Mouse (Mus musculus) myocyte (in vitro differentiated cells): ENCODE results near the gene Tcp11. TPM values are rescaled to one million over a fixed set of nuclear protein-coding genes. Genes with fewer than 3 reads are reported as not detected.

Experiments
- H3K27me3 ChIP-seq: one replicate; pipeline ENCODE4 v1.6.1; 2011; ENCODE audit not compliant: control insufficient read depth, insufficient read depth, insufficient read length
- H3K36me3 ChIP-seq: one replicate; pipeline ENCODE4 v1.6.1; 2011; ENCODE audit not compliant: control insufficient read depth, insufficient read depth
- H3K4me2 ChIP-seq: one replicate; pipeline ENCODE4 v1.6.1; 2011; ENCODE audit warnings: low read depth, control low read depth
- H3K4me3 ChIP-seq: one replicate; pipeline ENCODE4 v1.5.1; 2011; ENCODE audit warnings: mild to moderate bottlenecking, control low read depth, moderate library complexity
- H3K79me2 ChIP-seq: one replicate; pipeline ENCODE4 v1.6.1; 2011; ENCODE audit not compliant: control insufficient read depth, insufficient read depth
- H3ac ChIP-seq: one replicate; pipeline ENCODE4 v1.6.1; 2011; ENCODE audit not compliant: control insufficient read depth, insufficient read length
- CEBPB ChIP-seq: IDR thresholded peaks from 2 replicates; pipeline ENCODE4 v1.6.1; 2011; ENCODE audit warnings: mild to moderate bottlenecking, moderate library complexity; ENCODE audit not compliant: poor library complexity, insufficient read depth, severe bottlenecking
- E2F4 ChIP-seq: IDR thresholded peaks from one replicate; pipeline ENCODE4 v1.6.1; 2011; ENCODE audit warnings: mild to moderate bottlenecking, control low read depth, moderate library complexity; ENCODE audit not compliant: insufficient read depth
- MAX ChIP-seq: IDR thresholded peaks from one replicate; pipeline ENCODE4 v1.6.1; 2011; ENCODE audit warnings: low read depth, mild to moderate bottlenecking, control low read depth
- MYOD1 ChIP-seq, 3 experiments: IDR thresholded peaks; one replicate each; pipeline ENCODE4 v1.6.1; 2011; ENCODE audit warnings: control low read depth in 2 of 3, low read depth in 2 of 3, mild to moderate bottlenecking in 2 of 3, moderate library complexity in 1 of 3; ENCODE audit not compliant: insufficient read length in 2 of 3, control insufficient read depth in 1 of 3
- MYOG ChIP-seq, 3 experiments: IDR thresholded peaks; one replicate each; pipeline ENCODE4 v1.6.1; 2011; ENCODE audit warnings: control low read depth in 2 of 3, low read depth in 2 of 3, mild to moderate bottlenecking in 2 of 3; ENCODE audit not compliant: insufficient read length in 2 of 3, control insufficient read depth in 1 of 3, insufficient read depth in 1 of 3
- POLR2A ChIP-seq: IDR thresholded peaks from one replicate; pipeline ENCODE4 v1.6.1; 2011; ENCODE audit warnings: low read depth, mild to moderate bottlenecking, control low read depth, moderate library complexity; ENCODE audit not compliant: insufficient read length
- POLR2AphosphoS2 ChIP-seq: IDR thresholded peaks from one replicate; pipeline ENCODE4 v1.6.1; 2011; ENCODE audit warnings: low read depth, control low read depth; ENCODE audit not compliant: insufficient read length
- REST ChIP-seq: IDR thresholded peaks from one replicate; pipeline ENCODE4 v1.6.1; 2011; ENCODE audit warnings: mild to moderate bottlenecking, control low read depth, moderate library complexity; ENCODE audit not compliant: insufficient read depth, insufficient read length
- SRF ChIP-seq: IDR thresholded peaks from one replicate; pipeline ENCODE4 v1.6.1; 2011; ENCODE audit warnings: low read depth; ENCODE audit not compliant: control insufficient read depth, insufficient read length
- TCF12 ChIP-seq: IDR thresholded peaks from one replicate; pipeline ENCODE4 v1.6.1; 2011; ENCODE audit warnings: mild to moderate bottlenecking, control low read depth; ENCODE audit not compliant: poor library complexity, insufficient read depth, severe bottlenecking
- TCF3 ChIP-seq: IDR thresholded peaks from one replicate; pipeline ENCODE4 v1.6.1; 2011; ENCODE audit warnings: low read depth, control low read depth; ENCODE audit not compliant: insufficient read length
- USF1 ChIP-seq: IDR thresholded peaks from one replicate; pipeline ENCODE4 v1.6.1; 2011; ENCODE audit warnings: low read depth, mild to moderate bottlenecking, control low read depth, moderate library complexity
- polyA plus RNA-seq: library from polyadenylated mRNA; unstranded; fragments of >200 nt; fragmentation: generic; extraction: Trizol; gene quantifications from one replicate; pipeline ENCODE4 v1.2.1, GENCODE M21; 2012; ENCODE audit warnings: missing spikeins

Tcp11 gene
- polyA plus RNA-seq, 1 experiment, result not detected

- TF ChIP-seq MYOD1 (IDR thresholded peaks at IDR 0.05; ENCODE audit: control insufficient read depth in 1 of 3, insufficient read length in 2 of 3, low read depth in 2 of 3) (no peak), CEBPB (no peak), SRF (no peak)
- peaks cover 14% of the 10 kb centered on the region for H3K27me3 ChIP-seq
- H3K4me3 ChIP-seq, result no peak overlapping the region
- no peaks in the 10 kb centered on the region for H3K79me2 ChIP-seq
- H3K4me2 ChIP-seq, result no peak overlapping the region
- H3ac ChIP-seq, result no peak overlapping the region
- no peaks in the 10 kb centered on the region for H3K36me3 ChIP-seq
Observed at GRCm38 (mm10) chr17:28120460-28120859, 40.0 kb upstream of the Tcp11 start.

DNA sequence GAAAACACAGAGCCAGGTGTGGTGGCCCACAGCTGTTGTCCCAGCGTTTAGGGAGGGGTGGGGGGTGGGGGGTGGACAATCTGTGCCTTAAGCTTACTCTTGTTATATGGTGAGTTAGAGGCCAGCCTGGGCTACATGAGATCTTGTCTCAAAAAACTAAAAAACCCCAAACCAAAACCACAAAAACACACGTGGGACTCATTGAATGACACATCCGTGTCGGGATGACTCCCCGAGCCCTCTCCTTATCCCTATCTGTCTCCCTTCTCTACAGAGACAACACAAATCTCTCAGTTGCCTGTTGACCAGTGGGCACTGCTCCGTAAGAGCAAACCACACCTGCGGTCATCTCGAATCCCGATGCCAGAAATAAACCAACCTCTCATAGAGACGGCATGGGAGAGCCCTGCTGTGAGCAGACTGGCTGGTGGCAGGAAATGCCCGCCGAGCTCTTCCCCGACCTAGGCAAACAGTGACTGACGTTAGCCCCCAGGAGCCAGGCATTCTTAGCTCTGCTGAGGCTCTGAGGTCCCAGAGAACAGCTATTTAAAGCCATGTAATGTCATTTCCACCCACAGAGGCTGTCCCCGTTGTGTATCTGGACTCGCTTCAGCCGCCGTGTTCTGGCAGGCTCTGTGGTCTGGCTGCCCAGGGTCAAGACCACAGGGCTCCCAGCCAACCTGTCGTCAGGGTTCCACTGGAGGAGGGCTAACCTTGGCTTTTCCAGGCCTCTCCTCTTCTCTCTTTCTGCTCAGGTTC lies 37.2 kb upstream of the Tcp11 start:
- H3K4me2 ChIP-seq, result peak overlapping the region; percentile 38
- H3K27me3 ChIP-seq, result peaks cover 6% of the 10 kb centered on the region
- no peaks in the 10 kb centered on the region for H3K36me3 ChIP-seq
- H3ac ChIP-seq, result no peak overlapping the region
- TF ChIP-seq MYOG (IDR thresholded peaks at IDR 0.05; ENCODE audit: control insufficient read depth in 1 of 3, insufficient read depth in 1 of 3, insufficient read length in 2 of 3, low read depth in 2 of 3) (peak in 1 of 3 experiments; percentile 1), SRF (no peak), USF1 (no peak), POLR2AphosphoS2 (no peak)
- H3K4me3 ChIP-seq, result no peak overlapping the region
- no peaks in the 10 kb centered on the region for H3K79me2 ChIP-seq

DNA sequence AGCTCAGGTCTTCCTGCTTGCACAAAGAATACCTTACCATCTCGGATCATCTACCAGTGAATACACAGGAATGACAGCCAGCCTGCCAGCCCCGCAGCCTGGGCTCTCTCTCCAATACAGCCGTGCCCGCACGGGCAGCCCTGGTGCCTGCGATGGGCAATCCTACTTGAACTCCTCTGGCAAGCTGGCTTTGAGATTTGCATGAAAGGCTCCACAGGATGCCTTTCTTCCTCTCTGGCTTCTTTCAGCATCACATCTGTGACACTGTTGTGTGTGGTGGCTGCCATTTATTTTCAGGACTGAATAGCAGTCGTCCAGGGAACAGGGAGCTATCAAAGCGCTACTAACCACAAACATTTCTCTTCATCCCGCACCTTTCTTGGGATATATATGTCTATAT lies 35.9 kb upstream of the Tcp11 start:
- H3ac ChIP-seq, result no peak overlapping the region
- H3K36me3 ChIP-seq, result no peaks in the 10 kb centered on the region
- H3K4me3 ChIP-seq, result no peak overlapping the region
- no peaks in the 10 kb centered on the region for H3K79me2 ChIP-seq
- H3K4me2 ChIP-seq, result no peak overlapping the region
- peaks cover 6% of the 10 kb centered on the region for H3K27me3 ChIP-seq
- TF ChIP-seq SRF (no peak), USF1 (no peak), E2F4 (no peak), MAX (no peak), POLR2A (no peak), MYOD1 (IDR thresholded peaks at IDR 0.05; ENCODE audit: control insufficient read depth in 1 of 3, insufficient read length in 2 of 3, low read depth in 2 of 3) (no peak), REST (no peak), TCF12 (no peak)

DNA sequence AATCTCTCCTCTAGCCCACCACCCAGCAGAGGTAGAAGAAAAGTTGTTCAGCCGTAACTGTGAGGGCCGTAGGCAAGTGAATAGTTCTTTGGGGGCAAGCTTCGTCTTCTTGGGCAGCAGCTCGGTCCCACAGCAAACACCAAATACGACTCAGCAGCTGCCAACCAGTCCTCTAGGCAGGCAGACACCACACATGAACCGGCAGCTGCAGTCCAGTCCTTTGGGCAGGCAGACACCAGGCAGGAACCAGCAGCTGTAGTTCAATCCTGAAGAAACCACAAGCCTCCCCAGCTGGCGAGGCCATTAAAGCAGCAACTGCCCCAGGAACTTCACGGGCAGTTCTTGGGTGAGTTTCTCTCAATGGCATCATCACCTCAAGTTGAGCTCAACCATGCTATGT lies 31.8 kb upstream of the Tcp11 start:
- Histone ChIP-seq H3K4me2 (no peak overlapping the region), H3K27me3 (peaks cover 22% of the 10 kb centered on the region), H3K4me3 (no peak overlapping the region), H3K79me2 (no peaks in the 10 kb centered on the region), H3ac (no peak overlapping the region), H3K36me3 (no peaks in the 10 kb centered on the region)
- TF ChIP-seq USF1 (no peak), POLR2A (no peak), POLR2AphosphoS2 (no peak), MYOD1 (IDR thresholded peaks at IDR 0.05; ENCODE audit: control insufficient read depth in 1 of 3, insufficient read length in 2 of 3, low read depth in 2 of 3) (peak in 2 of 3 experiments; percentile 73 to 79), MYOG (IDR thresholded peaks at IDR 0.05; ENCODE audit: control insufficient read depth in 1 of 3, insufficient read depth in 1 of 3, insufficient read length in 2 of 3, low read depth in 2 of 3) (peak; percentile 26 to 82 (median 74)), TCF3 (peak; percentile 57), SRF (no peak), TCF12 (peak; percentile 10)

DNA sequence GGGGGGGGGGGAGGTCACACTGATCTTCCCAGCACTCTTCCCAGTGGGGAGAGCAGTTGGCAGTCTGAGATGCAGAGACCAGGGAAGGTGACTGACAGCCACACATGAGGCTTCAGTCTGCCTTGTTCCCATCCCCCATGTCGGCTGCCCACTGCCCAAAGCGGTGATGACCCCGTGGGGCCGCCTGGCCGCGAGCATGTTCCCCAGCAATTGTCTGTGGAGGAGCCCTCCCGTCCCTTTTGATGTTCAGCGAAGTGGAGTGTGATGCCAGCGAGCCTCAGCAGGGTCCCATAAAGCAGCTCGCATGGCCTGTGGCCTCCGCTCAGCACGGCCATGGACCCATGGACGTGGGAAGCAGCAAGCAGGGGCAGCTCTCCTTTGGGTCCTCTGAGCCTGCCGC lies 26.8 kb upstream of the Tcp11 start:
- Histone ChIP-seq H3K4me3 (no peak overlapping the region), H3K36me3 (no peaks in the 10 kb centered on the region), H3K4me2 (no peak overlapping the region), H3ac (no peak overlapping the region), H3K79me2 (no peaks in the 10 kb centered on the region), H3K27me3 (peaks cover 21% of the 10 kb centered on the region)
- peak in 2 of 3 experiments; percentile 26 to 35 for TF ChIP-seq MYOD1 (IDR thresholded peaks at IDR 0.05; ENCODE audit: control insufficient read depth in 1 of 3, insufficient read length in 2 of 3, low read depth in 2 of 3)
- TF ChIP-seq MAX, result no peak

GRCm38 (mm10) chr17:28106352-28106751 lies 25.9 kb upstream of the Tcp11 start:
- Histone ChIP-seq H3K36me3 (no peaks in the 10 kb centered on the region), H3K4me2 (no peak overlapping the region), H3K27me3 (peaks cover 27% of the 10 kb centered on the region), H3K4me3 (no peak overlapping the region), H3K79me2 (no peaks in the 10 kb centered on the region), H3ac (no peak overlapping the region)
- TF ChIP-seq MYOD1 (IDR thresholded peaks at IDR 0.05; ENCODE audit: control insufficient read depth in 1 of 3, insufficient read length in 2 of 3, low read depth in 2 of 3) (no peak), TCF3 (no peak), SRF (no peak), POLR2AphosphoS2 (no peak), CEBPB (no peak), MYOG (IDR thresholded peaks at IDR 0.05; ENCODE audit: control insufficient read depth in 1 of 3, insufficient read depth in 1 of 3, insufficient read length in 2 of 3, low read depth in 2 of 3) (no peak), TCF12 (no peak), E2F4 (no peak), USF1 (no peak), REST (no peak), MAX (no peak), POLR2A (no peak)
